Mouse (Mus musculus) T-cell, adult 66 days (primary cell): Measurements from ENCODE around the gene Tex11. TPM values are rescaled to one million over a fixed set of nuclear protein-coding genes. Genes with fewer than 3 reads are reported as not detected.

Source experiments
- total RNA-seq, 2 experiments: library from RNA; stranded (reverse); gene quantifications; 3 replicates in 1 of 2; 4 replicates in 1 of 2; pipeline ENCODE4 v1.2.4; 2023

Gene Tex11
- not detected for total RNA-seq

GRCm38 (mm10) chrX:101059541-101059940 is at the start of gene Tex11:
Gene Tex11, minus strand, starts transcription at chrX:101059667.

GRCm38 (mm10) chrX:101085920-101086319 is 26.5 kb upstream of the Tex11 start, which contains the start of gene Slc7a3:
Gene Slc7a3, minus strand, starts transcription at chrX:101086020.

Other genes with a start within 250 kb of the Tex11 start
- 1 to 10 TPM in 1 of 2 experiments, under 1 TPM in 1; 0.74 to 1.7 TPM for gene Slc7a3, start 26.4 kb upstream of the Tex11 start, total RNA-seq
- gene Snx12, start 162.9 kb upstream of the Tex11 start, total RNA-seq: 10 to 100 TPM; 40.6 to 54.6 TPM
- 10 to 100 TPM; 39.6 to 44.0 TPM for gene Foxo4, start 194.9 kb upstream of the Tex11 start, total RNA-seq
- 10 to 100 TPM; 39.0 to 56.2 TPM for gene Gm614, start 204.3 kb upstream of the Tex11 start, total RNA-seq
- gene Il2rg, start 208.6 kb upstream of the Tex11 start, total RNA-seq: 100 to 1,000 TPM; 640 to 661 TPM
- gene Gm20489, start 209.4 kb upstream of the Tex11 start, total RNA-seq: not detected
- 100 to 1,000 TPM; 149 to 165 TPM for gene Med12, start 214.4 kb upstream of the Tex11 start, total RNA-seq
- 1 to 10 TPM; 1.6 to 2.7 TPM for gene Nlgn3, start 239.5 kb upstream of the Tex11 start, total RNA-seq